Mouse (Mus musculus) lung, postnatal 14 days (tissue): ENCODE measurements around the gene Filip1l.
A peak's percentile ranks its signal among the peaks of the same experiment; 100 is the strongest.
"Not testable (repeated sequence)": the region's sequence is repeated elsewhere in the genome, so short reads cannot be mapped to it uniquely, and the experiment has no call there.

Experiments used
- DNase-seq: peaks from one replicate; pipeline ENCODE4 v3.0.0; 2021

Gene Filip1l

DNA sequence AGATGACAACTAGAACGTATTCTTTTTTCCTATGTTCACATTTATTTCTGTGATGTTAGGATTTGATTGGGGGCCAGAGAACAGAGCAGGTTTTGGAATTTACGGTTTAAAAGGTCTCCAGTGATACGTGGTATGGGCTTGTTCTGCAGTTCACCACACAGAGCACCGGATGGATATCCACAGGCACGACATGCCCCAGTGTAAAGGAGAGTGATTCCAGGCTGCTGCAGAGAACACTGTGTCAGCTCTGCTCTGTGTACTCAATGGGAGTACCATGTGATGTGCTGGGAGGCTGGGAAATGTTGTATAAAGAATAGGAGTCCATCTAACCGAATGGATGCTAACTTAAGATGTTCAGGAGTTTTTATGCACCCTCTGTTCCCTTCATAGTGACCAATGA, 1.0 kb downstream of the Filip1l start:
- no peak for DNase-seq

DNA sequence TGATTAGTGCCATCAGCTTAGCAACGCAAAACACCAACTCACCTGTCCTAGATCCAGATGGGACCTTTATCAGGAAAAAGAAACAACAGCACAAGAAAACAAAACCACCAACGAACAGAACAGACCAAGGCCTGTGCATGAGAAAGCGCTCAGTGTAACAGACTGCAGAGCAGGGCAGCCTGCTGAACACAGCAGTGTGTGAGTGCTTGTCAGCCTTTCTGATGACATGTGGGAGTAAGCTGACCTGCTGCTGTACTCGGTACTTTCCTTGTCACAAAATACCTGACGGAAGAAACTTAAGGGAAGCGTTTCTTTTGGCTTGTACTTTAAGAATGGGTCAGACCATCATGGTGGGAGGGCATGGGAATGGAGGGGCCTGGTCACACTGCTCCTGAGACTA, 3.6 kb downstream of the Filip1l start:
- DNase-seq: no peak

DNA sequence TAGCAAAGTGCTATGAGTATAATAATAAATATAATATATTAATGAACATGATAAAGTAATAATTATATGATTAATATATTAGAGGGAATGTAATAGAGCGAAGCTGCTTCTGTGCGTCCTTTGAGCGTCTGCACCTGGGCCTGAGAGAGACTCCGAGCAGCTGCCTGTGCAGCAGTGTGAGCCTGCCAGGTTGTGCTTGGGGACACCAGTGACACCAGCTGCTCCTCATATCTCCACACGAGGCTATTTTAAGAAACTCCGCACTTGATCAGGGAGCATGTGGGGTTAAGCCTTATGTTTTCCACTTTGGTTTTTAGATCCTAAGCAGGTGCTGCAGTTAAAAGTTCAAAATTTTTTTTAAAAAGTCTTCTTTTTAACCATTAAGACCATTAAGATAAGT, 4.1 kb downstream of the Filip1l start:
- DNase-seq: no peak

DNA sequence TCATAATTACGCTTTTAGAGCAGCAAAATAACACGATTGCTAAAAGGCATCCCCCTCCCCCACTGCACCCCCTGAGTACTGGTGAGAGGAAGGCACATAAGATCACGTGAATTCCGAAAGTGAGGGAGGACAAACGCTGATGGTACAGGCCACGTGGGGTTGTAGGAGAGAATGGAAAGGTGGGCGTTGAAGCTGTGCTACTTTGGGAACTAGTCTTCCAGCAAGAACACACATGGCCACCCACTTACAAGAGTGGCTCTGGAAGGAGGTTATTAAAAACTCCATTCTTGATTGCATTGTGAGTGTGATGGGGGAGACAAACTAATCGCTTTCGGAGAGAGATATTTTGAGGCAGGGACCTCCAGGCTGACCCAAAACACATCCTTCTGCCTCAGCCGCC, 6.4 kb downstream of the Filip1l start:
- DNase-seq: no peak

DNA sequence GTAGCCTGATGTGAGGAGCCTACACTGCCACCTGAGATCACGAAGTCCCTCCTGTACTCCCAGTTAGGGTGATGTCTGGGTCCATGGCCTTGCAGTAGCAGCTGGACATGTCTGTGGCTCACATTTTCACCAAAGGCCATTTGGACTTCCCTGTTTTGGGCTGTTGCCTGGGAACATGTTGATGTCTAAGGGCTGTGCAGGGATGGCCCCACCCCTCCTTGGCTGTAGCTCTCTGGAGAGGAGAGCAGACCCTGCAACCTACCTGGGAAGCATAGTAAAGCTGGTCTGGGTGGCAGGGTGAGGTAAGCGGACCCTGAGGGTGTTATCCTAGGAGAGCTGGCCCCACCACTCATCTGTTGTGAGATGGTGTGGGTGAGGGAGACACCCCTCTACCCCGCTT, 7.9 kb downstream of the Filip1l start:
- DNase-seq: no peak

DNA sequence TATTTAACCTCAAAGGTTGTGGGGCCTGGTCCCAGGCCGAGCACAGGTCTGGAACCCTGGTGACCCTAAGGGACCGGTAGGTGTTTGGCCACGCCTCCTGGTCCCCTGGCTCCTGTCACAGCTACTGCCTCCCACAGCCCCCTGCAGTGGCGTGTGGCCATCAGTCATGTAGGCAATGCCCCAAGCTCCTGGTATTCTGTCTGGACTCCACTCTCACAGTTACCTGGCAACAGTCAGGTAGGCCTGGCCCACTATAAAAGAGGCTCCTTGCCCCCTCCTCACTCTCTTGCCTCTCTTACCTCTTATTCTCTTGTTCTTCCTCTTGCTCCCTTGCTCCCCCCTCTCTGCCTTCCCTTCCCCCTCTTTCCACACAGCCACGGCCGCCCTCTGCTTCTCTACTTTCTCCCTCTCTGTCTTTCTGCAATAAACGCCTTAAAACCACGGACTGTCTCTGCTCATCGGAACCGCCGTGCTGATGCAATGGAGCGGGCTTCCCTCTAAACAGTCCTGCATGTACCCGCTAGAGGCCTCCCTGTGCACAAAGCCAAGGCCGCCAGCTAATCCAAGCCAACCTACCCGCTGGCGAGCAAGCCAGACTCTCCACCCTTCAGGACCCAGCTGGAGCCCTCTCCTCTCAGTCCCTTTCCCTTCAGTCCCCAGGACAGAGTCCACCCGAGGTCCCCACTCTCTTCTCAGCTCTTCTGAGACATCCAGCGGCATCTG, 9.9 kb downstream of the Filip1l start:
- DNase-seq: peak; percentile 72

DNA sequence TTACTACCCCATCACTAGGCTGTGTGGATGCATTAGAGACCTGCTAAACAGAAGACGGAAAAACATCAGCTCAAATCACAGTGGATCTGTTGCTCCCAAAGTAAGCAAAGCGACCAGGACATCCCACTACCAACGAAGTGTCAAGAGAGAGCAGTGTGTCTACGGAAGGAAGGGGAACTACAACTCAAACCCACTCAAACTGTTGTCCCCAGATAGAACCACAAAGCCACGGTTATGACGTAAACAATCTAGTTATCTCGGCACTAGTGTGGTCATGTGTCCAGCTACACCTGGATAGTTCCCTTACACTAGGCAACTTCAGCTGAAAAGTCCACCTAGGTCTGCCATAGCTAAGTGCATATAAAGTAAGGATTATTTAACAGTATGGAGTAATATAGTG, 11.6 kb downstream of the Filip1l start:
- no peak for DNase-seq

DNA sequence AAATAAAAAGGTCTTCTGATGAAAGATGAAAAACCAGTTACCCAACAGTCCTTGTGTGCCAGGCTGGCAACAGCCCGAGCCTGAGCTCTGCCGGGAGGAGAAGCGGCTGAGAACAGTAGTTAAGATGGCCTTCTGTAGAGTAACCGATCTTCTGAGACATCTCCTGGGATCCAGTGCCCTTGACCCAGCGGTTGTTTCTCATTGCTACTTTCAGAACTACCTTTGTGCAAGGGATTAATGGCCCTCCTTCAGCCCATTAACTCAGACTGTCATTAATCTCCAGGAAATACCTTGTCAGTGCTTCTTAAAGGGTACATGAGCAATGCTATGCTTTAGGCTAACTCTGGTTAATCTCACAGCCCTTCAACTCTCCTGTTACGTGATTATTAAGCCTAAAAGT, 13.2 kb downstream of the Filip1l start:
- DNase-seq: no peak

DNA sequence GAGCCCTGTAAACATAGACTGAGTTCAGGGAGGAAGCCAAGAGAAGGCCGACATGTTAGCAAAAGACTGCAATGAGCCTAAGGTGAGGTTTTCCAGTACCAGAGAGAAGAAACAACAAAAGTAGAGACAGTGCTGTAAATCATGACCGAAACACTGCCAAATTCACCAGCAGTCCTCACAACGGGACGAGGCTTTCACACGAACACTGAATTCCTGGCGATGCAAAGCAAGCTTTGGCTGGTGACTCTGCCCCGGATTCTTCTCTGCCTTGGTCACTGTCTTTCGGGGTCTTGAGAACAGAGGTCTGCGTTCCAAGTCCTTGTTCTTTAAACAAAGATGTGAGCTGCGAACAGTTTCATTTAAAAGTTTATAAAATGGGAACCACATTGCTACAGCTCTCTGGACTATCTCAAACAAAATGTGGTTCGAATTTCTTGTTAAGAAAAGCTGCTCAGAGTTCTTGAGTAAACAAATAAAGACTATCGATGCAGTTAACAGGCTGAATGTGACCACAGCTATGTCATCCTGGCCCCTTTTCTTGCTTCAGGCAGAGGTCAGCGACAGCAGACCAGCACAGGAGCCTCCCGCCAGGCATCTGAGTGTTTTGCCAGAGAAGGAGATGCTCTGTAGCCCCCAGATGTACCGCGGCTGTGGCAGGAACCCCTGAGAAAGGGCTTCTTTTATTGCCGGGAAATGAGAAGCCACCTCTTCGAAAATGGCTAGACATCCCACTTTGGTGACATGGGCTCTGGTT, 14.2 kb downstream of the Filip1l start:
- no peak for DNase-seq

DNA sequence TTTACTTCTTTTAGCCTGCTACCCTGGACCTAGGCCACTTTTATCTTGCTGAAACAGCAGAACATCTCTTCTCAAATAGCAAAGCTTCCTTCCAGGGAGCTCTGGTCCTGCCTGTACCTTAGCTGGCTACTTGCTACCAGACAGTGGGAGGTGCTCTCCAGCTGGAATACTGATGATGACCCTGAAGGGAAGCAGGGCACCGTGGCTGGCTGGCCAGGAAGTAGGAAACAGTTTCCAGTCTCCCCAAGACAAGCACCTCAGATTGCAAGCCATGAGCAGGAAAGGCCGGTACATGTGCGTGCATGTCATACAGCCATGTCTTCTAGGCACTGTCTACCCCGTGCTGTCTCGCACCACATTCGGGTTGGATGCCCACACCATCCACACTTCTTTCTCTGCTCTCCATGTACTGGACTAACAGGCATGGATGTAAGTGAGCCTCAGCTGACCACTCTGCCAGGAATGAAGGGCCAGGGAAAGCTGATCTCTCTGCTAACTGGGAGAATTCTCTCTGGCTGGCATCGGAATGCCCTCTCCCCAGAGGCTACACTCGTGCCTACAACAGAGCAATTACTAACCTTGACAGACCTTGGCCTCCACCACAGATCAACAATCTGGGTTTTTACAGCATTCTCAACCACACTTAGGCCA, 17.1 kb downstream of the Filip1l start:
- DNase-seq: no peak

DNA sequence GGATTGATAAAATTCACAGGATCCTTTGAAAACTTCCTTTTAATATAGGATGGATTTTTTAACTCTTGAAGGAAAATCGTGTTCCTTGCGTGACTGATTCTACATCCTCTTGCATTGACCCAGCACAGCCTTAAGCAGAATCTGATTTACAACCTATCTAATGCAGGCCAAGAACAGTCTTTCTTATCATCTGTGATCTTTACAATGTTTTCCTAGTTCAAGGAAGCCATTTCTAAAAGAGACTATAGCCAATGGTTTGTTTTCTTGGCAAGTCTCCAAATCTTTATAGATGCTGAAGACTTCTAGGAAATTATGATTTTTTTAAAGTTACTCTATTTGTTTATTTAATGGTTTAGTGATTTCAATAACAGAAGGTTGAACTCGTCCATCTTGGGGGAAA, 19.3 kb downstream of the Filip1l start:
- DNase-seq: no peak

DNA sequence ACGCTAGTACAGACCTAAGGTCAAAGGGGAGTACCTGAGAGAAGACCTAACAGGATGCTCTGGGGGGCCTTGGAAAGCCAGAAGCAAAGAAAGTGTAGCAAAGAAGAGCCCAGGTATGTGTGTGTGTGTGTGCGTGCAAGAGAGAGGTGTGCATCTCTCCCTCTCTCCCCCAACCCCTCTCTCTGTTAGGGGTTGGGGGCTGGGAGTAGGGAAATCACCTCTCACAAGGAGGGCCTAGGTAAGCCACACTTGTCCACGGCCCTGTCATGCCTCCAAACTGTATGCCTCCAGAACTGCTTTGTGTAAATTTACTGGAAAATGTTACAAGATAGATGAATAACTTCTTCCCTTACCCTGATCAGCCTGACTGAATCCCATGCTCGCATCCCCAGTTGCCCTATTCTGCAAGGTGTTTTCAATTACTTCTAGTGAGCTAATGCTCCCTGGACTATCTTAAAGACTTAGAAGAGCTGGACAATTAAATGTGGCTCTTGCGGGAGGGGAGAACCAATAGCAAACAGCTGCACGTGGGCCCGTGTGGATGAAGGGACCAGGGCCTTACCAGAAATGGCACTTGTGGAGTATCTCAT, 22.4 kb downstream of the Filip1l start:
- no peak for DNase-seq

DNA sequence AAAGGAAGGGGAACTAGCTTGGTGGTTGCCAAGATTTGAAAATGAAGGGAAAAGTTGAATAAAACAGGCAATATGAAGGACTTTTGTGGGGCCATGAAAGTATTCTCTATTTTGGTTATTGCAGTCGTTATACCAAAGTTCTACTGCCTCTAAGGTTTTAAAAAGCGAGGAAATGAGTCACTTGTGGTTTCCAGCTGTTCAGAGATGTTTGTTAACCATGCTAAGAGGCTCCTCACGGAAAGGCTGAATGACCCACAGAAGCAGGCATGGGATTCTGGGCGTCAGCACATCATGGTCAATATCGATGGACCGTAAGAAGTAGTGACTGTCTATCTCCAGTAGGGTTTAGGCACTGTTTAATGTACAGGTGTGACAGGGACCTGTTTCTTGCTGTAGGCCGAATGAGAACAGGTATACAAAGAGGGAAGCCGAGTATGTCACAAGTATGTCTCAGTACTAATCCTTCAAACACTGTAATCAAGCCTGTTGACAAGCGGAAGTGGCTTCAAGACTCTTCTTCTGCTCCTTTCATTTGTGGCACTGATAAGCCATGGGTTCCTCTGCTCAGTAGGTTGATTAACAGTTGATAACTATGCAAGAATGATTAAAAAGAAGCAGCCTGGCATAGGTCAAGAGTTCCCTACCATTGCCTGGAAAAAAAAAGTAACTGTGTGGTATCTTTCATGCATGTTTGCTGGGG, 25.9 kb downstream of the Filip1l start:
- DNase-seq: no peak

DNA sequence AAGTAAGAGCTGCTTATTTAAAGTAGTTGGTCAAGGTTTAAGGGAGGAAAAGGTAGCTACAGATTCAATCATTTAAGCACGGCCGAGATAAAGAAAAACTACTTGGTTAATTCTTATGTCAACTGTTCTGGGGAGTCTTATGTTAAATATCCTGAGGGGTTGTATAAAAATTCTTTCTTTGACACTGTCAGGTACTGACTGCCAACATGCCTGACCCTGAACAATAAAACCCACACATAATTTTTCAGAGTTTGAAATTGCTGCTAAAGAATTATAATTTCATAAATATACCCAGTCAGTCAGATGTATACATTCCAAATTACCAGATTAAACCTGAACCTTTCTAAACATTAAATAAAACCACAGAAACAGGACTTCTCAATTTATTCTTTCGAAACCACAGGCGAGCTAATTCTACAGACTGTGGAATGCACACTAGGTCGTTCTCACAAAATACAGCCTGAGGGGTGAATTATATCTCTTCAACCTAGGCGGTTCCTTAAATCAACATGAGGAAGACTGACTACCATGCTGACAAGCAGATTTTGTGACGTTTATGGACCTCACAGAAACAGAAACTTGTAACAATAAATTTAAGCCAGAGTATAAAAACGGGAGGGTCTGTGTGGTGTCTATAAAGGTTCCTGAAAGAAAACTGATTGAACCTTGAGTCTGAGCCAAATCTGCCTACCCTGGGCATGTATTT, 30.5 kb downstream of the Filip1l start:
- no peak for DNase-seq

DNA sequence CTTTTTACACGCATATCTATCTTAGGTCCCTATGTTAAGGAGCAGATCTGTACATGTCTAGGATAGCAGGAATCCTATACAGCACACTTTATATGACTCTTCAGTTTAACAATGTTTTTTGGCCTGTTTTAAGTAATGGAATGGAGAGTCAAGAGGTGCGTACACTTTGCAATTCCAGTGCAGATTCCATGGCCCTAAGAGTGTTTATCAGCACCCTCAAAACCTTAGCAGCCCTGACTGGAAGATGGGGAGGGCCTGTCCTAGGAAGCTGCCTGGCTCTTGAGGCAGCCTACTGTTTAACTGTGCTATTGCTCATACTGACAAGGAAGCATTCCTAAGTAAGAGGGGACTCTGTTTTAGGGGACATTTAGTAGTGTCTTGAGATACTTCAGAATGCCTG, 31.4 kb downstream of the Filip1l start:
- DNase-seq: no peak

DNA sequence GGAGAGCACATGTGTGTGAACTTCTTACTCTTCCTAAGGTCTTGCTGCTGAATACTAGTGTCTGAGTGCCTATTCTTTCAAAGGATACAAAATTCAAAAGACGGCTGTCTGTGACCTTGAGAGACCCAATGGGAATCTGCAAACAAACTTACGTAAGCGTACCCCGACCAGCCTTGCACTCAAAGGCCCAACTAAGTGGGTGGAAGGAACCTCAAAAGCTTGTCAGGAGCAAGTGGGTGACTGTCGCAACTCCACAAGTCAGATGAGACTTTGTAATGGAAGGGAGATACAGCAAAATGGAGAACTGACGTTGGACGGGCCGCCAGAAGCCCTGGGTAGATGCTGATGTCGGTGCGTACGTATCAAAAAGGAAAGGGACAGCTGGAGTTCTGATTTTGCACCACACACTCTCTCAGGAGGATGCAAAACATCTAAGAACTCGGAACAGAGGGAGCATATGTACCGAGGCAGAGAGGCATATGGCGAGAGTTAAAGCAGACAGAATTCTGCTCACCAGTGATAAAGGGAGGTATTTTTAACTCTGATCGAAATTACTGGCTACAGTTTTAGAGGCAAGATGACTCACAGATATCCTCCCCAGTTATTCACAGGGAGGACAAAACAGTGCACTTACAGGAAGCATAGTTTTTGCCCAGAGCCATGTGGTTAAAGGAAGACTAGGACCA, 36.8 kb downstream of the Filip1l start:
- DNase-seq: no peak

DNA sequence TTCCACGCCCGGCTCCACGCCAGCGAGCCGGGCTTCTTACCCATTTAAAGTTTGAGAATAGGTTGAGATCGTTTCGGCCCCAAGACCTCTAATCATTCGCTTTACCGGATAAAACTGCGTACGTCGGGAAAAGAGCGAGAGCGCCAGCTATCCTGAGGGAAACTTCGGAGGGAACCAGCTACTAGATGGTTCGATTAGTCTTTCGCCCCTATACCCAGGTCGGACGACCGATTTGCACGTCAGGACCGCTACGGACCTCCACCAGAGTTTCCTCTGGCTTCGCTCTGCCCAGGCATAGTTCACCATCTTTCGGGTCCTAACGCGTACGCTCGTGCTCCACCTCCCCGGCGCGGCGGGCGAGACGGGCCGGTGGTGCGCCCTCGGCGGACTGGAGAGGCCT, 38.3 kb downstream of the Filip1l start:
- DNase-seq: not testable (repeated sequence)

DNA sequence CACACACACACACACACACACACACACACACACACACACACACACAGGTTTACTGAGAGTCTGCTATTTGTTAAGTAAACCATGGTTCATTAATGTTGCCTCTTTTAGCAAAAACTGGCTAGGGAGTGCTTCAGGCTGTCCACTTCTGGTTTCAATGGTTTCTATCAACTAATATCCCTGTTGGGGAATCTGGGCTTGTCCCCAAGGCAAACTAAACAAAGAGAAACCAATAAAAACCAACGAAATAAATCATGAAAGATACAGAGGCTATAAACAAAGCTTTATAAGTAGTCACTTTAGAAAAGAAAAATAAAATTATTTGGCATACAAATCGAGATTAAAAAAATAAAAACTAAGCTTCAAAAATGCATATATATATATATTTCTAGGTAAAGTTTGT, 39.6 kb downstream of the Filip1l start:
- DNase-seq: no peak

DNA sequence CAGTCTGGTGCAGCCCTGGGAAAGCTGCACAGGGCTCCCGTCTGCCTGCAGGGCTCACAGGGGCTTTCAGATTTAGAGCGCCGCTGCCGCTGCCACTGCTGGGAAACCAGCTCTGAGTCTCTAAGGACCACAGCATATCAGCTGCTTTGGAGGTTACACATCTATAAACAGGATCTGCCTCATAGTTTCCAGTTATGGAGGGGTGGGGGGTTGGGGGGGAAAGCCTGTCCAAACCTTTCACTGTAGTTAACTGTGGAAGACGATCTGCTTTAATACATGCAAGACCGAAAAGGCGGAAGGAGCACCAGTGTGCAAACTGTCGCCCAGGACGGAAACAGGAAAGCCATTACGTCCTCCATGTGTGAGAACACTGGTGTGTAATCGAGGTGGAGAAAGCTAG, 40.3 kb downstream of the Filip1l start:
- DNase-seq: peak; percentile 55

DNA sequence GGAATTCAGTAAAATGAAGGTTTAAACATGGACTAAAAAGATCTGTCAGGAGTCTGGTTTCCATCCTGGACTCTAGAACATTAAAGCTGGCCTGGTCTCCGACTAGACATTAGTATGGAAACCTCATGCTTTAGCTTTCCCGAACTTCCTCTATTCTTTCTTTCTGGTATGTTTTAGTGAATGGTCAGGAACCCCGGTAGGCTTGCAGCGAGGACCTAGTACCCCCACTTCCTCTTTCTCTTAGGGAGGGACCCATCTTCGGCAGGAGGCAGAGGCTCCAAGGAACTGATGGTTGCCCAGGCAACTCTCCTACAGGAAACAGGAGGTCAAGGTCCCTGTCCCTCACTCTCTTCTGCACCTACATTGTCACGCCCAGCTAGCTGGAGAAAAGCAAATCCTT, 43.4 kb downstream of the Filip1l start:
- no peak for DNase-seq

DNA sequence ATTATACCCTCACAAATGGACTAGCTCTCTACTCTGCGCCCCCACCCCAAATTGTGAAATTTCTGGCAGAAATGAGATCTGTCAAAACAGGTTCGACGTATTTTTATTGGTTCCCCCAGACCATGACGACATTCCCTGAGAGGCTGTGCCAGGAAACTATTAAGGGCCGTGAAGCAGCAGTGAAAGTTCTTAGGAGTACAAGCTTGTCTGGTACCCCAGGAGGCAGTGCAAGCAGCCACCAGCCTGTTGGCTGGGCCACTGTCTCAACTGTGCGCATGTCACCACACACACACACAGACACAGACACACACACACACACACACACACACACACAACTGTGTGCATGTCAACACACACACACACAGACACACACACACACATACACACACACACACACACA, 45.0 kb downstream of the Filip1l start:
- no peak for DNase-seq
